Mouse (Mus musculus) left cerebral cortex, adult 18-20 months (tissue): ENCODE results near the gene Dnaic2. TPM values are rescaled to one million over a fixed set of nuclear protein-coding genes. Genes with fewer than 3 reads are reported as not detected.

Experiments used
- DNase-seq, 2 experiments: peaks; one replicate each; pipeline ENCODE4 v3.0.0; 2021 to 2022; ENCODE audit warnings: low spot score in 2 of 2, mixed read lengths in 1 of 2
- total RNA-seq, 2 experiments: library from RNA; stranded (reverse); gene quantifications; 2 replicates each; pipeline ENCODE4 v1.2.3; 2021

The Dnaic2 gene
- total RNA-seq, 2 experiments from 2014 or later = 1.2 to 1.4 TPM

DNA sequence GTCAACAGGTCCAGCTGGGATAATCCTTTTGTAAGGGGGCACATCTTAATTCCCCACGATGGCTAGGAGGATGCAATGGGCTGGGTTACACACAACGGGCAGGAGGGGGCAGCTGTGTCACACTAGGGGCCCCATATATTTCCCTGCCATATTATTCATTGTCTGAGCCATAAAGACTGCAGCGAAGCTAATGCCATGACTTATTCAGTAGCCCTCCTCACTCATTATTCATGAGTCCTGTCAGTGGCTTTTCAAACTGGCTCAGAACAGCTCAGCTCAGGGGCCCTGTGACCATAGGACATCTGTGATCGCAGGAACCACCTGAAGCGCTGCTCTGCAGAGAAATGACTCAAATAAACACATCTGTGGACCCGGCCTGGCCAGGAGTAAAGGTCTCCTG is 14.2 kb downstream of the Dnaic2 start:
- no peak for DNase-seq

- DNase-seq = peak; percentile 91 to 98
Measured at GRCm38 (mm10) chr11:114745134-114745533, 17.9 kb downstream of the Dnaic2 start.

- DNase-seq = no peak
Measured at GRCm38 (mm10) chr11:114747564-114748138, 20.4 kb downstream of the Dnaic2 start.

GRCm38 (mm10) chr11:114764820-114765818 is 37.9 kb downstream of the Dnaic2 start, which contains the start of gene Kif19a:
Gene Kif19a (plus strand): TSS chr11:114765388.
- DNase-seq = peak in 1 of 2 experiments; percentile 15

DNA sequence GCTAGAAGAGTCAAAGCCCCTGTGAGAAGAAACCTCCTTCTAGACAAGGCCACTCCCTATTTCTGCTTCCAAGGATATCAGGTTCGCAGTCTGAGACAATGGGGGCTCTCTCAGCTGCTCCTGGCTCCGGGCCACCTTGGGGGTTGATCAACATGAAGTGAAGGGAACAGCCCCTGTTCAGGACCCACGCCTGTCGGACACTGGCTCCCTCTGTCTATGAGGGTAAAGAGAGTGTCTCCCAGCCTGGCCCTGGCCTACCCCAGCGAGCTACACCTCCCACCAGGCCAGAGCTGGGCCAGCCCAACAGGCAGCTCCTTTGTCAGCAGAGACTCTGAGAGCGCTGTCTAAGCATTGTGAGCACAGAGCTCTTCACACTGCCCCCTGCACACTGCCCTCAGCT is 42.7 kb downstream of the Dnaic2 start:
- DNase-seq = no peak

GRCm38 (mm10) chr11:114771896-114772295 is 44.7 kb downstream of the Dnaic2 start:
- DNase-seq = no peak

DNA sequence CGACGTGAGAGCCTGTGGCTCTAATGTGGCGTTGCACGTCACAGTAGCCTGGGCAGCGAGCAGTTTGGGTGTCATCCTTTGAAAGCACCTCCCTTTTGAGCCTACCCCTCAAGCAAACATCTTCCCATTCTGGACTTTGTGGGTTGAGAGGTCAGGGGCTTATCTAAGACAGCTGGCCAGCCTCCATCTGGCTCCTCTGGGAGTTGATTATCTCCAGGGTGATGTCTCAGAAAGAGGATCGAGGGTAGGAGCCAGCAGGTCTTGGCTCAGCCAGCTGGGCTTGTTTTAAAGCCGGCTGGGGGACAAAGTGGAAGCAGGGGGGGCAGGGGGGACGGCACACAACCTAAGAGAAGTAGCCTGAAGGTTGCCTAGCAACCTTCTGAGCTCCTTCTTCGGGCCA is 52.9 kb downstream of the Dnaic2 start:
- DNase-seq = no peak

- no peak for DNase-seq
Measured at GRCm38 (mm10) chr11:114785892-114786291, 58.7 kb downstream of the Dnaic2 start.

DNA sequence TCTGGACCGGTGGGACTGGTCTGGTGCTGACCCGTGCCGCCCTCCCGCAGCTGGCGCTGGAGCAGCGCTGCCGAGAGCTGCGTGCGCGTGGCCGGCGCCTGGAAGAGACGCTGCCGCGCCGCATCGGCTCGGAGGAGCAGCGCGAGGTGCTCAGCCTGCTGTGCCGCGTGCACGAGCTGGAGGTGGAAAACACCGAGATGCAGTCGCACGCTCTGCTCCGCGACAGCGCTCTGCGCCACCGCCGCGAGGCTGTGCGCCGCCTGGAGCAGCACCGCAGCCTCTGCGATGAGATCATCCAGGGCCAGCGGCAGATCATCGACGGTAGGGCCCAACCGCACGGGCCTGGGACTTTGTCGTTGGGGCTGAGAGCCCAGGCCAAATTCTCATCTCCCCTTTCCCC is 59.1 kb downstream of the Dnaic2 start:
- peak; percentile 62 to 69 for DNase-seq

- no peak for DNase-seq
Measured at GRCm38 (mm10) chr11:114787611-114788010, 60.4 kb downstream of the Dnaic2 start.

DNA sequence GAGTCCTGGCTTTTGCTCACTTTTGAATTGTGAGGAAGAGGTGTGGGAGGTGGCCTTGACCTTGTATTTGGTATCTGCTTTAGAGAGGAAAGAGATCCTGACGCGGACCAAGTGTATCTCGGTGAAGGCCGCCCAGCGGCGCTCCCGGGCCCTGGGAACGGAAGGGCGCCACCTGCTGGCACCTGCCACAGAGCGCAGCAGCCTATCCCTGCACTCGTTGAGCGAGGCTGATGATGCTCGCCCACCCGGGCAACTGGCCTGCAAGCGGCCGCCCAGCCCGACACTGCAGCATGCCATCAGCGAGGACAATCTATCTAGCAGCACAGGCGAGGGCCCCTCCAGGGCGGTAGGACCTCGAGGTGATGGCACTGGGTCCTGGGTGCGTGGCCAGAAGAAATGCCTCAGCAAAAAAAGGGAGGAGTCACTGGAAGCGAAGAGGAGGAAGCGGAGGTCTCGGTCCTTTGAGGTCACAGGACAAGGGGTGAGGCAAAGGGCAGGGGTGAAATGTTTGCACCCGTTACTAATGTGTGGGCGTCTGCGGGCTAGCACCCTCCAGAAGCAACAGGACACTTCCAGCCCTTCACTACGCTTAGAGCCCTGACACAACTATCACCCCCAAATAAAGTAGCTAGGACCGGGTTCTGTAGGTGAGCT is 62.0 kb downstream of the Dnaic2 start:
- peak; percentile 86 to 88 for DNase-seq

DNA sequence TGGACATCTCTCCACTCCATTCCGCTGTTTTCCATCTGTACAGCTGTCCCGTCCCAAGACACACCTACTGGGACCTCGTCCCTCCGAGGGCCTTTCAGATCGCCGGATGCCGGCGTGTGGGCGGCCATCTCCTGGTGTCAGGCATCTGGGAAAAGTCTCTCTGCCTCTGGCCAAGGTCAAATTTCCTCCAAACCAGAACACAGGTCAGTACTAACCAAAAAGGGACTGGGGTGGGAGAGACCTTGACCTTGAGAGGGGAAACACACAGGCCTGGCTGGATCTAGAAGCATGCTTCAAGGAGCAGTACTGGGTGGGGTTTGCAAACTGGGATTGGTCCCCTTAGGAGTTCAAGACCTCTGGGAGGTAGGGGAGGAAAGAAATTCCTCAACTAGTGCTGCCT is 62.5 kb downstream of the Dnaic2 start:
- DNase-seq = no peak

GRCm38 (mm10) chr11:114790171-114790570 is 63.0 kb downstream of the Dnaic2 start:
- no peak for DNase-seq

DNA sequence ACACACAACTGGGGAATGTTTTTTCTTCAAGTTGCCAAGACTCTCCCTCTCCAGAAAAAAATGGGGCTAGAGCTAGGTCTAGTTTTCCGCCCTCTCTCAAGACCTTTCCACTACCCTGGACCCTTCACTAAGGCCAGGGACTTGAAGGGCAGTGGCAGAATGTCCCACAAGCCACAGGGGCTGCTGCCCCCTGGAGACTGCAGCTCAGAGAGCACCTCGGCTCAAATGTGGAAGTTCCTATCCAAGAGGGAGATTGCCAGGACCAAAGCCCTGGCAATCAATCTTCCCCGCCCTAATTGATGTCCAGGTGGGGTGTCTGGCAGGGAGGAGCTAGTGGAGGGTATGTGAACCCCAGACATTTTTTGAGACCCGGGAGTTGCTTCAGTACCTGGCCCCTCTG is 63.6 kb downstream of the Dnaic2 start:
- no peak for DNase-seq

GRCm38 (mm10) chr11:114791351-114791889 is 64.2 kb downstream of the Dnaic2 start:
- DNase-seq = peak; percentile 30 to 46

DNA sequence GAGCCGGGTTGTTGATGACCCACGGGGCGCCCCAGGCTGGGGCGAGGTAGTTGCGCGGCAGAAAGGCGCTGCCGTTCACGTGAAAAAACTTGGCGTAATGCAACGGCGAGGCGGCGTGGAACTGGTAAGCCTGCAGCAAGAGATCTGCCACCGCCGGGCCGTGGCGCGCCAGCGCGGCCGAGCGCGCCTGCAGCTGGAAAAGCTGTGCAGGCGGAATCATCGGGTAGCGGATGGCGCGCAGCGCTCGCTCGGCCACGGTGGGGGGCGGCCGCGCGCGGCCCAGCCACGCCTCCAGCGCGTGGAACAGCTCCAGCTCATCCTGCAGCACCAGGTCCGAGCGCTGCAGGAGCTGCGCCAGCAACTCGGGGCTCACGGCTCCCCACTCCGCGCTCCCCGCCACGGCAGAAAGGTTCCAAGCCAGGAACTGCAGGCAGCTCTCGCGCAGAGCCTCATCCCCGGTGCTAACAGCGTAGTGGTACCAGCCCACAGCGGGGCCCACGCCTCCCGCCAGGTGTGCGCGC is 64.7 kb downstream of the Dnaic2 start:
- DNase-seq = peak; percentile 39 to 62

- peak in 1 of 2 experiments; percentile 21 for DNase-seq
Measured at GRCm38 (mm10) chr11:114792931-114793494, 65.8 kb downstream of the Dnaic2 start.

GRCm38 (mm10) chr11:114793868-114794545 is 66.8 kb downstream of the Dnaic2 start:
- no peak for DNase-seq

DNA sequence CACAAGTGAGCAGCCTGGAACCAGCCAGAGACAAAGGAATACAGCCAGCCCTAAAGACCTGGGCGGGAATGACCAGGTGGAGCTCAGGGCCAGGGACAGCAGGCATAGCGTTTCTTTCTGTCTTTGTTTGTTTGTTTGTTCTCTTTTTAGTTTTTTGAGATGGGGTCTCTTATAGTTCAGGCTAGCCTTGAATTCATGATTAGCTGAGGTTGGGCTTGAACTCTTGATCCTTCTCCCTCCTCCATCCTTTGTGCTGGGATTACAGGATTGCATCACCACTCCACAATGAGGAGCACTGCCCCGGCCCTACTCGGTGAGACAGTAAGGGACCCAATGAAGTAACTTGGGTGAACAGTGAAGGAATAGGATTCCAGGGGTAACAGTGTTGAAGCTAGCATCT is 67.5 kb downstream of the Dnaic2 start:
- DNase-seq = no peak

- peak; percentile 91 to 93 for DNase-seq
Measured at GRCm38 (mm10) chr11:114795231-114795746, 68.1 kb downstream of the Dnaic2 start.
